Mouse (Mus musculus) mouse trophoblast stem cell (cell line): ENCODE data around the gene 1700086D15Rik.

Source experiments
- in situ Hi-C, 2 experiments: fragments of 300-500 bp; cut with MseI, MboI; formaldehyde crosslinking; loops; 2 replicates in 1 of 2; 3 replicates in 1 of 2; pipeline ENCODE4 v1.15.1; 2025

Gene 1700086D15Rik

DNA sequence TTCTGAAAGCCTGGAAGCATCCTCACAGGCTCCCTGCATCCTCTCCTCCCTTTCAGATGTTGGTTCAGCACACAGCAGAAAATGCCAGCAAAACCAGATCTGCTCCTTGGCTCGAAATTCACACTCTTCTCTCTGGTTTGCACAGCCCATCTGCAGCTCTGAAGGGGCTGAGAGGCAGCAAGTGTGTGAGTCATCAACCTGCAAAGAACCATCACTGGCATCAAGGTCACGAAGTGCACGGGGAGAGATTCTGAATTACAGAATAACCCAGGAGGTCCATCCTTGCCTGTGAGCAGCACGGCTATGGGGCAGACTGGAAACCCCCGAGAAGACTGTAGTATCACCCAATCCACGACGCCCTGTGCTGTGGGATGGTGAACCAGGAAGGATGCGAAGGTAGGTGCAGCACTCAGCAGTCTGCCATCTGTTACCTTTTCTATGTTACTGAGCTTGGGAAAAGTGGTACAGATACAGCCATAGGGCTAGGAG, 24.4 kb downstream of the 1700086D15Rik start:
- in situ Hi-C loops, result no loop called here

DNA sequence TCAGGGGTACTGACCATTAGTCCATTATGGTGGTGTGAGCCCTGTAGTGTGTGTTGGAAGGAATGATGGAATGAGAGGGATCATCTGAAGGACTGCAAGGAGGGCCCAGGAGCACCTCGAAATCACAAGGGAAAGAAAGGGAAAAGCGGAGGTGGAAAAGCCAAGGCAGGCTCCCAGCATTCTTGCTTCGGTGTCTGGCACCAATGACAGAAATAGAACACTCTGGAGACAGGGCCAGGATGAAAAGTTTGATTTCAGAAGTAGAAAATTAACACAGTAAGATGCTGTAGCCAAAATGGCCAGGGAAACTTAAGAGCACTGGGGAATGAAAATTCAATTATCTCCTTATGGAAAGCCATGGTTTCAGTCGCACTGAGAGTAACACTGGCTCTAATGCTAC, 26.0 kb downstream of the 1700086D15Rik start:
- in situ Hi-C loops, result no loop called here

DNA sequence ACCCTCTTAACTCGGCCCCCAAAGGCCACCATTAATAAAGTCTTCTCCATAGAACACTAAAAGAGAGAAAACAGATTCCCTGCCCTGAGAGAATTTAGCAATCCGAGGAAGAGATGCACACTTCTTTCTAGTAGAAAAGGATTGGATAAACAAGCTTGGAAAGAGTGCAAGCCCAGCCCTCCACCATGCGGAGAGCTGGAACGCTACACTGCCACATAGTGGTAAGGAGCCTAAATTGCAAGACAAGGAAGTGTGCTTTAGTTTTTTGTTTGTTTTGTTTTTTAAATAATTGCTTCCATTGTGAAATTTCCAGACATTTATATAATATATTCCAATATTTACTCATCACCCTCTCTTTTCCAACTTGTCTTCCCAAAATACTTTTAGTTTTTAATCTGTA, 30.6 kb downstream of the 1700086D15Rik start:
- in situ Hi-C loops, result no loop called here

DNA sequence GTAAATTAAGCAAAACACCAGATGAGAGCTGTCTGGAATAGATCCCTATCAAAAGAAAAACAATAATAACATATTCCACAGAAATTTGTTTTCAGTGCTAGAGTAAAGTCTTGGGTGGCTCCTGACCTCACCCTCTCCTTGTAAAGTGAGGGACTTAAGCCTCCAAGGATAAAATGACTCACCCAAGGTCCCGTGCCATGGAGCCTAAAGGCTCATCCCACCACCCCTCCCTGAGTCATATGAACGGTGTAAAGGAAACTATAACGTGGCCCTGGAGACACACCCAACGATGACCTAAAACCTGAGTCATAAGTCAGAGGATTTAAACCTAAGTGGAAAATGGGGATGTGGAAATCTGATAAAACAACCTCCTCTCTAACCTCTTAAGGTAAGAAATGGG, 31.0 kb downstream of the 1700086D15Rik start:
- in situ Hi-C loops, result no loop called here

DNA sequence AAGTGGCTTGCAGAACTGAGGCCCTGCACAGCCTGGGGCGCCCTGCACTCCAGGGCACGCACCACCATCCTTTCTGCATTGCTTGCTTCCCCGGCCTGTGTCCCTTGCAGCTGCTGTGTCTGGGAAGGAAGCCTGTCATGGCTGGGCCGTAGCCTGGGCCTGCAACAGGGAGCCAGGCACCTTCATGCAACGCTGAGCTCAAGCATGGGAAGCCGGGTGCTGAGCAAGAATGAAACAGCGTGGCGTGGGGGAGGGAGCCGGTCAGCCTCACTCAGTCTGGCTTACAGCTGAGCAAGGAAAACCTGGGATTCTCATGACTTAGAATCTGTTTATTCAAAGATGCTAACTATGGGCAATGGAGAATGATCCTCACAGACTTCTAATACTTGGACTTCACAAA, 33.1 kb downstream of the 1700086D15Rik start:
- in situ Hi-C loops, result no loop called here

DNA sequence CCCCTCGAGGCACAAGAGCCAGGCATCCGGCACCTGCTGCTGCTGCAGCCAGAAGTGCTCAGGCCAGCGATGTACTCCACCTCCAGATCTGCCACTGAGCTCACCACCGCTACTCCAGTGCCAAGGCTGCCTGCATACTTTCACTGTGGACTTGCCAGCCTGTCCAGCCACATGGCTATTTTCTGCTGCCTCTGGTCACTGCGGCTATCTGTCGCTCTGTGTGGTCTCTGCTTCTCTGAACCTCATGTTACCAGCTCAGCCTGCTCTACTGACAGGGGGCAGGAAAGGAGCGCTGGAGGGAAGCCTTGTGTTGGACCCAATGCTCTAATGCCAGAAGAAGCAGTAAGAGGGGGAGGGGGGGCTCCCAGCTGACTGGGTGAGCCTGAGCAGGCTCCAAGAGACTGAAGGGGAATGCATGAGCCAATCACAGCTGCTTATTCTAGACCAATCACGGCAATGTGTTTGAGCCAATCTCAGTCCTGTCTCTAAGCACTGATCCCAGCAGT, 34.7 kb downstream of the 1700086D15Rik start:
- in situ Hi-C loops, result no loop called here

DNA sequence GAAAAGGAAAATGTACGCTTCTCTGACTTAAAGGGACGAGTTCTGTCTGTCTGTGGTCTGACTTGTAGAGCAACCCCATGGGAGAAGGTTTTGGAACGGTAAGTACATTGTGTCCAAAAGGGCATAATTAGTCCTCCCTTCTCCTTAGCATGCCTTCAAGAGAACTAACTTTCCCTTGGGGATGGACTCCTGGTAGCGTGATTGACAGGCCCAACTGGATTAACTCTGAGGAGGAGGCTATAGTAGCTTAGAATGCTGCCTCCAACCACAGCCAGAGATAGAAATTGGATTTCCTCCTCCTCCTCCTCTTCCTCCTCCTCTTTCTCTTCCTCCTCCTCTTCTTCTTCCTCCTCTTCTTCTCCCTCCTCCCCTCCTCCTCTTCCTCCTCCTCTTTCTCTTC, 39.4 kb downstream of the 1700086D15Rik start:
- in situ Hi-C loops, result no loop called here

DNA sequence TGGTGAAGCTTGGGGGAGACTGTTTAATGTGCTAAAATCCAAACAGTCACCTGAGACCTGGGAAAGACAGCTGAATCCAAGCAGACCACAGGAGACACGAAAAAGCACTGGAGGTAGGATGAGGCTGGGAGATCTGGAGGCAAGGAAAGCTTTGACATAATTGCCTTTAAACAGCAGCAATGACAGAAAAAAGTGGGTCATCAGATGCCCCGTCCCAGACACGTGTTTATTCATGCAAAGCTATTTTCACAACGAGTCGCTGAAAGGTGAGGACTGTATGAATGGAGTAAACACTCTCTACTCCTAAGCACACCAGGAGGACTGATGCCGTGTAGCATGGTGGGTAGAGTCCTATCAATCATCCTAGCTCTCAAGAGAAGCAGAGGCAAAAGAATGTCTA, 43.9 kb downstream of the 1700086D15Rik start:
- in situ Hi-C loops, result no loop called here

DNA sequence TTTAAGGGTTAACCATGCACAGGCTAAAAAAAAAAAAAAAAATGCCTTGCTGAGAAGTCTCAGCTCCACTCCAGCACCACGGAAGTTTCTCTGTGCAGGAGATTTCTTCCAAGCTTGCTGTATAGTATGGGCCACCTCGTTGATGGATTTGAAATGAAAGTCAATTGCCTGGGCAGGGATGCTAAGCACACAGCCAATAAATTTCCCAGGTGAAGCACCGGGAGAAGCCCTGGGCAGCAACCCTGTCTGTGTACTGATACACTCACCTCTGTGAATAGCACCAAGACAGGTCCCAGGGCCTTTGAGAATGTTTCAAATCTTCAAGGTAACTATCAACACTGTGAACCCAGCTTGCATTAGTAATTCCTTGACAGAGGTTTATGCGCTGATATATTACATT, 47.6 kb downstream of the 1700086D15Rik start:
- in situ Hi-C loops, result no loop called here

DNA sequence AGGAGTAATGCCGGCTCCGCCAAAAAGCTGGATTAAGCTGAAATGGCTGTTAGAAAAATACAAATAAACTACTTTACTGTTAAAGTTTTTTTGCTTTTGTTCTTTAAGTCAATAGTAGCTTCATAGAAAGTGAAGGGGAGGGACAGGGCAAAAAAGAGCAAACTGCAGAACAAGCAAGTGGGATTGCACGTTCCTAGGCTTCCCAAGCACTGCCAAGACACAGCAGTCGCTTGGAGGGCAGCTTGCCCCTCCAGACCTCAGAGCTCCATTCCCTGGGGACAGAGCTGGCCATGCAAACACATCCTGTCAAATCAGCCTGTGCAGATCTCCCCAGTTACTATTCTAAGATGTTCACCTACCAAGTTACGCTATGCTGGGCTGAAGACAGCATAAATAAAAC, 48.0 kb downstream of the 1700086D15Rik start:
- in situ Hi-C loops, result no loop called here

DNA sequence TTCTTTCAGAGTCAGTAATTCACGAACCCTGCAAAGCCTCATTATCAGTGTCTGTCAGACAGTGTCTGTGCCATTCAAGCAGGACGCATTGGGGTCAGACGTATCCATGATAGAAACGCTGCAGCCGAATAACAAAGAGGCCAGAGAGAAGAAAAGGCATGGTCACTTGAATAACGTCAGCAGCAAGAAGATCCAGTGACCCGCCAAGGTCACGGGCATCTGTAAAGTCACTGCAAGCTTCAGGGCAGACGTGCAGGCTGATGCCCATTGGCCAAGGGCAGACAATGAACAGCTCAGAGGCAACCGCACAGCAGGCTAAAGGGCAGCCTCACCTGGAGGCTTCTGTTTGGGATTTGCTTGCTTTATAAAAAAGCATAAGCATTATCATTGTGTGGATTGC, 49.6 kb downstream of the 1700086D15Rik start:
- in situ Hi-C loops, result no loop called here

DNA sequence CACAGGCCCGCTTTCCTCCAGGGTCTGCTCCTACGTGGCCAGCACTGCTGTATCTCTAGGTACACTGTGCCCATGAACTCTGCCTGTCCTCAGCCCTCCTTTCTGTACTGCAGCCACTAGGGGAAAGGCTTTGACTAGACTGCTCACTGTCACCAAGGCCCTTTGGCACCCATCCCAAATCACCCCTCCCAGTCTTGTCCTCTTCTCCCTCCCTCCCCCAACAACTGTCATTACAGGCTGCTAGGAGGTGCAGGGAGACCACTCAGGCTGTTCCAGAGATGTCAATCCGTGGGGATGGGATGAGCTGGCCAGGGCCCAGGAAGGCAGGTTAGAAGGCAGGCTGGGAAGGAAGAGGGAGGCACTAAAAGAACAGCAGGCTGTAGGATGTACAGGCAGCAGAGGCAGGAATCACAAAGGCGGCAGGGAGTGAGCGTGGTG, 51.9 kb downstream of the 1700086D15Rik start:
- in situ Hi-C loops, result no loop called here

DNA sequence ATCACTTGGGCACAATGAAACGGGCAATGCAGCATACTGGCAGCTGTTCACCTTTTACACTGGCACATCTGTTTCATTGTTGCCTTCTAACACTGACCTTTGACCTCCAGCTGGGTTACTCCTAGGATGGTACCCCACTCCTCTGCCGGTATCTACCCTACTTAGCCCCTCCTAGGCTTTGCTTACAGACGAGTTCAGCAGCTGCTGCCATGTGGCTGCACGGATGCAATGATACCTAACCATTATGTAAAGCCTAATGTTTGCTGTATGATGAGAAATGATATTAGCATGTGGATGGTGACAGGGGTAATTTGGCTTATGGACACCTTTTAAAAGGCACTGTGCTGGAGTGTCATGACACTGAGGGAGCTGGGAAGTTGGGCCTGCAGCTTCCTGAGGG, 52.5 kb downstream of the 1700086D15Rik start:
- in situ Hi-C loops, result no loop called here

DNA sequence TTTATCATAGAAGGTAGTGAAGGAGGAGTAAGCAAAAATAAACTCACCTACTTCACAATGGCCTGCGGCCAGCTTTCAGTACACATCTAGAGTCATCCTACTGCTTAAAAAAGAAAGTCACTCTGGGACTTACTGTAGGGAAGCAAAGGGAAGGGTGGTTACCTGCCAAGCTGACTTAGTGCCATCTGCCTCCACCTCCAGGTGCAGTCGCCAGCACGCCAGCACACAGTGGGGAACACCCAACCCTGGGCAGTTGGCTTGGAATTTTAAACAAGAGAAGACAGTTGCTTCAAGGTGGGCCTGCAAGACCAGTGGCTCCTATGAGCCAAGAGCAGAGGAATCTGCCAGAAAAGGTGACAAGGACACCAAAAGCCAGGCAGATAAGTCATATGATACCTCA, 55.6 kb downstream of the 1700086D15Rik start:
- in situ Hi-C loops, result no loop called here
